ENCODE assay signal across 11 mouse cellular contexts in the genomic region with DNA sequence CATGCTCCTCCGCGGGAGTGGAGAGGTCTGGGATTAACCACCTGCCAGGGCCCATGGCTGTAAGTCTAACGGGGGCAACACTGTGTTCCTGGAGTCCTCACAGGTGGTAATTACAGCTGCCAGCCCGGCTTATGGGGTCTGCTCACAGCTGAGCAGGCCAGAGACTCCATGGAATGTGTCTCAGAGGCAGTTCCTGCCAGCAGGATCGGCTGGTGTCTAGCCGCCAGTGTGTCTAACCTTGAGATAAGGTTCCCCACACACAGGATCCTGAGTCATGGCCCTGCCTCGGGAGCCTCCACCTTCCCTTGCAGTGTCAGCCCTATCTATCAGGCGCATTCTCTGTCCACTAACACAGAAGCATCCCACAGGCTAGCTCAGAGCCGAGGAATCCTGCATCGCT. TPM values are rescaled to one million over a fixed set of nuclear protein-coding genes. Genes with fewer than 3 reads are reported as not detected.
DNase-seq lines count a peak whose midpoint lies in the region; ATAC-seq and TF ChIP-seq lines count a peak whose summit lies in the region.
"Had no signal": no experiment of that assay in that cellular context is flagged by ENCODE, and none has a peak within 500 bp of the region (broad histone marks: within the 10 kb centered on the region; RNA-seq: fewer than 3 reads in every experiment).

No protein-coding gene starts in this region.

- H3K9me3 ChIP-seq in ES-Bruce4 (replicated peaks; ENCODE audit: control insufficient read depth, insufficient read depth, low read length, poor library complexity, severe bottlenecking): no peaks in the 10 kb centered on the region
- H3K9me3 ChIP-seq in limb, embryonic 12.5 days: no peaks in the 10 kb centered on the region
- H3K9me3 ChIP-seq in kidney, embryonic 14.5 days (ENCODE audit: control insufficient read depth, low read length): no peaks in the 10 kb centered on the region

- H3K27me3 ChIP-seq in ES-Bruce4 (ENCODE audit: control insufficient read depth, insufficient read depth, low read length, poor library complexity, severe bottlenecking): no peaks in the 10 kb centered on the region
- H3K27me3 ChIP-seq in limb, embryonic 12.5 days: peaks cover 21% of the 10 kb centered on the region
- H3K27me3 ChIP-seq in kidney, embryonic 14.5 days (ENCODE audit: control insufficient read depth, insufficient read depth, low read length): no peaks in the 10 kb centered on the region

- no peak overlapping the region for H3K27ac ChIP-seq in ES-Bruce4 (ENCODE audit: insufficient read depth, low read length)
- H3K27ac ChIP-seq in limb, embryonic 12.5 days: 0 out of 2 replicates have a peak overlapping the region, but pooled peaks have one; percentile 29
- H3K27ac ChIP-seq in kidney, embryonic 14.5 days (ENCODE audit: low read depth, low read length): no peak overlapping the region

- no peak overlapping the region for H3K9ac ChIP-seq in ES-Bruce4 (ENCODE audit: low read depth, poor library complexity, severe bottlenecking)
- no peak overlapping the region for H3K9ac ChIP-seq in limb, embryonic 12.5 days (replicated peaks)
- H3K9ac ChIP-seq in kidney, embryonic 14.5 days (ENCODE audit: low read depth, low read length): no peak overlapping the region
- H3K9ac ChIP-seq: lung, embryonic 14.5 days had no signal

- H3K4me2 ChIP-seq in limb, embryonic 12.5 days: no peak overlapping the region
- no peak overlapping the region for H3K4me2 ChIP-seq in kidney, embryonic 14.5 days (replicated peaks; ENCODE audit: low read depth, low read length)
- H3K4me2 ChIP-seq: lung, embryonic 14.5 days had no signal

- no peaks in the 10 kb centered on the region for H3K36me3 ChIP-seq in ES-Bruce4 (ENCODE audit: control insufficient read depth, insufficient read depth, low read length, poor library complexity, severe bottlenecking)
- no peaks in the 10 kb centered on the region for H3K36me3 ChIP-seq in limb, embryonic 12.5 days
- no peaks in the 10 kb centered on the region for H3K36me3 ChIP-seq in kidney, embryonic 14.5 days (ENCODE audit: control insufficient read depth, insufficient read depth, low read length)

- WGBS in limb, embryonic 12.5 days: 41% methylated on average over 10 of the region's 10 CpGs
- WGBS in kidney, embryonic 14.5 days: 52% methylated on average over 10 of the region's 10 CpGs

- no peaks in the 10 kb centered on the region for H3K4me1 ChIP-seq in ES-Bruce4 (ENCODE audit: control insufficient read depth, insufficient read depth, low read length)
- peaks cover 29% of the 10 kb centered on the region for H3K4me1 ChIP-seq in limb, embryonic 12.5 days (replicated peaks)
- H3K4me1 ChIP-seq in kidney, embryonic 14.5 days (ENCODE audit: control insufficient read depth, insufficient read depth, low read length): peaks cover 23% of the 10 kb centered on the region

- ATAC-seq in cerebellum, adult (ENCODE audit: insufficient number of reproducible peaks, low FRiP score, low TSS enrichment): no peak
- ATAC-seq in limb, embryonic 12.5 days (ENCODE audit: insufficient number of reproducible peaks, insufficient read depth, low FRiP score, low TSS enrichment, low read depth): no peak
- ATAC-seq in kidney, embryonic 14.5 days (ENCODE audit: low FRiP score, low TSS enrichment): no peak

- no peak for TF ChIP-seq EP300 in ES-Bruce4 (IDR thresholded peaks at IDR 0.05; ENCODE audit: insufficient read depth, low read depth, low read length)

- TF ChIP-seq POLR2A in ES-Bruce4 (IDR thresholded peaks at IDR 0.05; ENCODE audit: insufficient read depth, low read length): no peak

- no peak for TF ChIP-seq CTCF in ES-Bruce4 (IDR thresholded peaks at IDR 0.05; ENCODE audit: low read depth, low read length)

- H3K4me3 ChIP-seq in ES-Bruce4 (ENCODE audit: low read depth, low read length): peak overlapping the region; percentile 22; the same call in 1 of the 2 replicates
- no peak overlapping the region for H3K4me3 ChIP-seq in limb, embryonic 12.5 days (replicated peaks)
- no peak overlapping the region for H3K4me3 ChIP-seq in kidney, embryonic 14.5 days (ENCODE audit: low read length)
- H3K4me3 ChIP-seq: erythroblast, embryonic 14.5 days had no signal

- DNase-seq in cerebellum, adult 11-12 months: peak; percentile 51
- DNase-seq in heart, adult 18-20 months: peak; percentile 45 to 63
- DNase-seq in neural tube, embryonic 10.5 days (ENCODE audit: extremely low spot score, low spot score): no peak
- no peak for DNase-seq in embryo, embryonic 9.5 days (ENCODE audit: extremely low spot score)
- DNase-seq: kidney, adult 11 months; lung, embryonic 14.5 days had no signal

RNA-seq across cellular contexts. Expression of a gene that starts 41.0 kb away (rescaled TPM):
- polyA plus RNA-seq in ES-Bruce4 (2011; ENCODE audit: insufficient read depth, insufficient read length, low read depth, missing spikeins): 7.1 and 9.0 TPM in 2 replicates
- total RNA-seq in heart, adult 18-20 months (2021): 10 to 100 TPM; 26.9 to 28.3 TPM
- polyA plus RNA-seq in limb, embryonic 12.5 days (2016; fragmentation: Nextera tagmentation; extraction: Ambion mirVana): 2.9 and 3.4 TPM in 2 replicates
- polyA plus RNA-seq in kidney, embryonic 14.5 days (2014; fragmentation: Nextera tagmentation; extraction: Ambion mirVana): 3.8 and 5.3 TPM in 2 replicates

Comparison
In these comparisons a context has a peak if more than half of its experiments do, and no peak if none do; other contexts are left out.
1. DNase-seq: peak in cerebellum, adult 11-12 months (single experiment) and heart, adult 18-20 months (2 of 2); none in neural tube, embryonic 10.5 days (single experiment) and embryo, embryonic 9.5 days (single experiment).